Mouse (Mus musculus): ENCODE measurements around the gene Birc5. TPM values are rescaled to one million over a fixed set of nuclear protein-coding genes. Genes with fewer than 3 reads are reported as not detected.
"Not testable (repeated sequence)": the region's sequence is repeated elsewhere in the genome, so short reads cannot be mapped to it uniquely, and the experiment has no call there.

The Birc5 gene
- total RNA-seq, 2 experiments from 2014 or later = 17.4 to 18.4 TPM

DNA sequence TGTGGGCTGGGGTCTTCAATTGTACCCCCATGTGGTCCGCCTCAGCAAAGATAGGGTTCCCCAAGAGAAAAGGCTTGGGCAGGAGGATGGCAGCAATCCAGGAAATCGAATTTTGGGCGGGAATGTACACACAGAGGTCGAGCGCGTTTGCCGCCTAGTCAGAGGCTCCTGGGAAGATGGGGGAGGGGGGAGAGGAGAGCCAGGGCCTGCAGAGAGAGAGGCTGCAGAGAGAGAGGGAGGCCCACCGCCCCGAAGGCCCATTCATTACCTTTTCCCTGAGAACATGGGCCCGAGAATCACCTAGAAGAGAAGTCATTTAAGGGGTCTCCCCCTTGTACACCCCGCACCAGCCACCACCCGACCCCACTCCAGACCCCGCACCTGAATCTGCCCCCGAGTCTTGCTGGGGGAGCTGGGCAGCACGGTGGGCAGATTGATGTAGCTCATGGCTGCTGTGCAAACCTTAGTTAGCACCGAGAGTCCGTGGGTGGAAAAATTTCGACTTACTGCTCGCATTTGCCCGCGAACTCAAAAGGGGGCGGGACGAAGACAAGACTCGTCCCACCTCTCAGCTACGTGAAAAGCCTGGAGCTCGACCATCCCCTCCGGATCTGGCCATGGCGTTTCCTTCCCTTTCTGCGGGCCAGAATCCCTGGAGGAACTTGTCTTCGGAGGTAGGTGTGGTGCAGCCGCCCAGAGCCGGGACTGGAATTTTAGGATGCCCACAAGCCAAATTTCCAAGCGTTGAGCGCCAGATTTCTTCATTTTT is 23.5 kb upstream of the Birc5 start, which contains the start of the genes Afmid and Tk1:
TSS of gene Afmid (plus strand) at position 592 of the 769 bp plus-strand sequence.
TSS of gene Tk1 (minus strand) at position 760 of the 769 bp plus-strand sequence.
- peak; percentile 82 to 83 for DNase-seq
- intact Hi-C loops (cut with DNase I) = loop anchor here (1.0 to 10.0 kb wide), 3 partner anchors 23 to 351 kb away; partner anchors contain the start of gene Birc5

GRCm38 (mm10) chr11:117826164-117826563 is 22.9 kb upstream of the Birc5 start:
- peak in 1 of 2 experiments; percentile 47 for DNase-seq
- intact Hi-C loops (cut with DNase I) = loop anchor here (2.0 to 10.0 kb wide), 2 partner anchors 23 to 351 kb away; partner anchors contain the start of gene Birc5

- intact Hi-C loops (cut with DNase I) = loop anchor here (2.0 to 10.0 kb wide), 2 partner anchors 22 to 352 kb away; partner anchors contain the start of gene Birc5
- no peak for DNase-seq
These were observed 22.1 kb upstream of the Birc5 start for GRCm38 (mm10) chr11:117826916-117827315.

DNA sequence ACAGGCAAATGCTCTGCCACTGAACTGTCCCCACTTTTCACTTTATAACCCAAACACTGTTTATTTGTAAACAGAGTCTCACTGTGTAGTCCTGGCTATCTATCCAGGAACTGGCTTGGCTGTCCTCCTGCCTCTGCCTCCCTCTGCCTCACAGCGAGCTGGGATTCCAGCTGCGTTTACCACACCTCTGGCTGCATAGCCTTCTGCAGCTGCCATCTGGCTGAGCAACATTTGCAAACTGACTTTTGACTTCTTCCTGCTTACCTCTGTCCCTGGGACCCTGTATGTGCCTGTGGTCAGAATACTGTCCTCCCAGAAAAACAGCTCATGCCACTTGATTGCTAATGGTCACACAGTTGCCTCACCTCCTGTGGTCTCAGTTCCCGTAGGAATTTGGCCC is 21.7 kb upstream of the Birc5 start:
- intact Hi-C loops (cut with DNase I) = loop anchor here (2.0 to 10.0 kb wide), 2 partner anchors 21 to 353 kb away; partner anchors contain the start of gene Birc5
- peak in 1 of 2 experiments; percentile 25 for DNase-seq

DNA sequence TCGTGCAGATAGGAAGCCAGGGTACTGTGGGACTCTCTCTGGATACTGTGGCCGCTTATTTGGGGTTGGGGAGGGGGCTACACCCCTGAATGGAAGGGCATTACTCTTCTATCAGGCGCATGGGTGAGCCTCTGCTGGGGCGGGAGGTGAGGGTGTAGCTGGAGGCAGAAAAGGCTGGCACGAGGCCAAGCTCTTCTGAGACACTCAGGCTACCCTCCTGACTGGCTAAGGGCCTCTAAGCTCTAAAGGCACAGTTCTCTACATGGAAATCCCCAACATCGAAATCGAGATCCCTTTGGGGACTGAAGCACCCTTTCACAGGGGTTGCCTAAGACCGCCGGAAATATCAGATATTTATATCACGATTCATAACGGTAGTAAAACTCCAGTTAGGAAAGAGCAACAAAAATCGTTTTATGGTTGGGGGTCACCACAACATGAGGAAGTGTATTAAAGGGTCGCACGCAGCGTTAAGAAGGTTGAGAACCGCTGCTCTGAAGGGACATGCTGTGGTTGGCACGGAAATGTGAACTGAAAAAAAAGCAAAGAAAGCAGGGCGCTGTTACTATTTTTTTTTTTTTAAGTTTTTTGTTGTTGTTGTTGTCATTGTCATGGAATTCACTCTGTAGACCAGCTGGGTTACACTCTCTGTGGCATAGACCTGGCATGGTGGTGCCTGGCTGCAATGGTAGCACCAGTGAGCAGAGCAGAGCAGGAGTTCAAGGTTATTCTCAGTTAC is 20.7 kb upstream of the Birc5 start:
- peak; percentile 53 to 62 for DNase-seq
- intact Hi-C loops (cut with DNase I) = loop anchor here (2.0 to 10.0 kb wide), 2 partner anchors 354 to 448 kb away; no protein-coding TSS in a partner anchor

DNA sequence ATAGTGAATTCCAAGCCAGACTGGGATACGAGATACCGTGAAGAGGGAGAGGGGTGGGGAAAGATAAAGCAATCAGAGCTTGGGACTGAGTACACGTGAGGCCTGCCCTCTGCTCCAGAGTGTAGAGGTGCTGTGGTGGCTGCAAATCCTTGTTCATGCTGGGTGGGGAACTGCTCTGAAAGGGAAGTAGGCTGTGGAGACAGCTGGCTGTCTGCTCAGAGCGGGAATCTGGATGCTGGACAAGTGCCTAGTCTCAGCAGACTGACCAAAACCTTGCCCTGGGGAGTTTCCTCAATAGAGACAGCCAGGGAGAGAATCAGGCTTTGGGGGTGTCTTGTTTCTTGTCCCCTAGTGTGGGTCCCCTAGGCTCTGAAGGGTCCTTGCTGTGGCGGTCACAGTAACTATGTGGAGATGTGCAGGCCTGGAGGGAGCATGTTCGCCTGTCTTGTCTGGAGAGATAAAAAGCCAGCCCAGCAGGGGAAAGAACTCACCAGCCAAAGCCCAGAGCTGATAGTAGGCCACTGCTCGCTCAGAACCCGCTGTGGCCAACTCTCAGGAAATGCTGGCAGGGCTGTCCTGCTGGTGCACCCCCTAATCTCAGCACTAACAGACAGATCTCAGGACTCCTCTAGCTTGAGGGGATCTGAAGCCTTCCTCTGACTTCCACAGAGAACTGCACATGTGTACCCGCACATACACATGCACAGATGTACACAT is 20.0 kb upstream of the Birc5 start:
- intact Hi-C loops (cut with DNase I) = loop anchor here (2.0 to 10.0 kb wide), 2 partner anchors 354 to 448 kb away; no protein-coding TSS in a partner anchor
- peak; percentile 79 to 80 for DNase-seq

- intact Hi-C loops (cut with DNase I) = loop anchor here (2.0 to 10.0 kb wide), 3 partner anchors 335 to 449 kb away; no protein-coding TSS in a partner anchor
- DNase-seq = peak; percentile 59 to 67
These were observed 19.3 kb upstream of the Birc5 start for GRCm38 (mm10) chr11:117829671-117830215.

DNA sequence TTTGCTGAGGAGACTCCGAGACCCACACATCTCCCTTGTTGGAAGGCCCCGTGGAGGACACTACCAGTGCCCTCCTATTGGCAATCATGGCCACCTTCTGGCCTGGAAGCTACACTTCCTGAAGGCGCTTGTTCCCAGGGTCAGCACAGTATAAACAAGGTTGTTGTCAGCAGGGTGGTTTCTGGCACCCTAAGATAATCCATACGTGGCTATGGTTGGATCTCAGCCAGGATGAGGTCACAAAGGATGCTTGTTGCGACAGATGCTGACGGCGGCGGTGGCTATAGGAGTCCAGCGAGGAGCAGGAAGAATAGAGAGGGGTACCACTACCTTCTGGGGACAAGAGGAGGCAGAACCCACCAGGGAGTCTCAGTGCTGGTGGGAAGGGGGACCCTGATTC is 18.6 kb upstream of the Birc5 start:
- intact Hi-C loops (cut with DNase I) = loop anchor here (10.0 kb wide), 1 partner anchor 336 kb away; no protein-coding TSS in a partner anchor
- no peak for DNase-seq

- intact Hi-C loops (cut with DNase I) = loop anchor here (10.0 kb wide), 1 partner anchor 338 kb away; no protein-coding TSS in a partner anchor
- peak; percentile 72 to 81 for DNase-seq
These were observed 16.7 kb upstream of the Birc5 start for GRCm38 (mm10) chr11:117832086-117832969.

- not testable (repeated sequence) for DNase-seq
- intact Hi-C loops (cut with DNase I) = loop anchor here (10.0 kb wide), 1 partner anchor 339 kb away; no protein-coding TSS in a partner anchor
These were observed 15.5 kb upstream of the Birc5 start for GRCm38 (mm10) chr11:117833509-117833908.

- intact Hi-C loops (cut with DNase I) = loop anchor here (10.0 kb wide), 1 partner anchor 339 kb away; no protein-coding TSS in a partner anchor
- DNase-seq = no peak
These were observed 15.0 kb upstream of the Birc5 start for GRCm38 (mm10) chr11:117834086-117834485.

- no peak for DNase-seq
- intact Hi-C loops (cut with DNase I) = loop anchor here (10.0 kb wide), 1 partner anchor 342 kb away; no protein-coding TSS in a partner anchor
These were observed 12.7 kb upstream of the Birc5 start for GRCm38 (mm10) chr11:117836306-117836705.

- peak; percentile 65 to 71 for DNase-seq
- intact Hi-C loops (cut with DNase I) = loop anchor here (10.0 kb wide), 1 partner anchor 344 kb away; no protein-coding TSS in a partner anchor
These were observed 10.5 kb upstream of the Birc5 start for GRCm38 (mm10) chr11:117838572-117838971.

DNA sequence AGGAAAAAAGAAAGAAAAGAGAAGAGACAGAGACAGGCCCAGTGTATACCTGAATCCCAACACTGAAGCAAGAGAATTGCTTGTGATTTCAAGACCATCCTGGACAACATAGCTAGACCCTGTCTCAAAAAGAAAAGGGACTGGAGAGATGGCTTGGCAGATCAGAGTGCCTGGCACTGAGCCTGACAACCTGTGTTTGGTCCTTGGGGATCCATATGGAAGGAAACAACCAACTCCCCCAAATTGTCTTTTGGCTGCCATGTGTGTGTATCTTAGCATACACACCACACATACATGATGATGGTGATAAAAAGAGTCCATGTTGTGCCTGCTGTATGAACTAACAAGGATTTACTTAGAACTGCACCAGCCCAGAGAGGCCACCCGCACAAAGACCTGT is 10.0 kb upstream of the Birc5 start:
- no peak for DNase-seq
- intact Hi-C loops (cut with DNase I) = loop anchor here (10.0 kb wide), 1 partner anchor 344 kb away; no protein-coding TSS in a partner anchor

GRCm38 (mm10) chr11:117840910-117841309 is 8.1 kb upstream of the Birc5 start:
- DNase-seq = no peak
- intact Hi-C loops (cut with DNase I) = no loop called here

- intact Hi-C loops (cut with DNase I) = no loop called here
- no peak for DNase-seq
These were observed 5.6 kb upstream of the Birc5 start for GRCm38 (mm10) chr11:117843434-117843833.

DNA sequence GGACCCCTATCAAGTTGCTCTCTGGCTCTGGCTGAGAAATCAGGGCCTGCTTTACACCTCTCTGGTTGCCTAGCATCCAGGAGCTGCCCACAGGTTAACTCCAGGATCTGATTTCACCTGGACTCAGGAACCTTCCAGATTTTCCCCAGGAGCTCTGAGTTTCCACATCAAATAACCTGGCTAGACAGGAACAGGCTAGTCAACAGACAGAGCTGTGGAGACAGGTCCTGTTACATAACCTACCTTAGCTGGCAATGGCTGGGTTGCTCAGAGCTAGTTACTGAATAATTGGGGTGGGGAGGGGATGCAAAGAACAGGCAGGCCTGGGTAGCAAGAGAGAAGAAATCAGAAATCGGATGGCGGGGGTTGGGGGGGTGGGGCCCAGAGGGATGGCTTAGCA is 4.1 kb upstream of the Birc5 start:
- DNase-seq = no peak
- intact Hi-C loops (cut with DNase I) = no loop called here

DNA sequence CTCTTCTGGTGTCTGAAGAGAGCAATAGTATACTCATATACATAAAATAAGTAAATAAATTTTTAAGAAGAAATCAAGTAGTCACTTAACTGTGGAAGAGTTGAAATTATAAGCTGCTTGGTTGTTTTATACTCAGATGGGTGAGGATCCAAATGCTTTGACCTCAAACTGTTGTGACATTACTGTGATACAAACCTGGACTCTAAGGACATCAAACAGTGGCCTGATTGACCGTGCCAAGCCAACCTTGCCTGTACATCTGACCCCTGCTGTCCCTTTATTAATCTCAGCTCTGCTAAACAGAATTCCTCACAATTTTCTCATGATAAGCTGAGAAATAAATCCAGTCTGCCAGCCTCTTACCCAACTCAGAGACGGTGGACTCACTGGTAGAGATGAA is 3.4 kb upstream of the Birc5 start:
- intact Hi-C loops (cut with DNase I) = no loop called here
- DNase-seq = no peak

DNA sequence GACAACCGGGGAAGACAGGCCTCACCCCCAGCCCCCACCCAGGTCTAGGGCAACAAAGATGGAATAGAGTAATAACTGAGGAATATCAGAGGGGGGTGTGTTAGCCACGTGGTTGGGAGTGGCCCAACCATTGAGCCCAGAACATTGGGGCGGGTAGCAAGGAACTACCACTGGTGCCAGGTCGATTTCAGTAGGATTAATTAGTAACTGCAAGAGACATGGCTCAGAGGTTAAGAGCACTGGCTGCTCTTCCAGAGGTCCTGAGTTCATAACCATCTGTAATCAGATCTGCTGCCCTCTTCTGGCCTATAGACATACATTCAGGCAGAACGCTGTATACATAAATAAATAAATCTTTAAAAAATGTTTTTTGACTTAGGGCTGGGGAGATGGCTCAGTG is 2.4 kb upstream of the Birc5 start:
- no peak for DNase-seq
- intact Hi-C loops (cut with DNase I) = no loop called here
